Mouse (Mus musculus): ENCODE results near the gene Fmo5.

DNA sequence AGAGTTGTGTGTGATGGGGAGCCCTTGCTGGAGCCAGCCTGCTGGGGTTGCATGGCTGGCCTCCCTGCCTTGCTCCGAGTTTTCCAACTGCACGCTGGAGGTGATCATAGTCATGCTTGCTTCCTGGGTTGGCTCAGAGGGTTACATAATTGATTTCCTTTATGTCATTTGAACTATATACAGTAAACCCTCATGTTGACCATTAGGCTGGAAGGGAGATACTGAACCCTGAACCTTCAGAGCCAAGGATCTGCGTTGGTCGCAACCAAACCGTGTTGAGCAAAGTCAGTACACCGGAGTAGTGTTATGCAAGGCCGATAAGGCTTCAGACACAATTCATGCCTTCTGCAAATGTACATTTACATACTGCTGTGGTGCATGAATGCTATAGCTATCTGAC, 711 bp upstream of the Fmo5 start:
- TF ChIP-seq CTCF (IDR thresholded peaks at IDR 0.05; ENCODE audit: low read depth), result no peak
- TF ChIP-seq EP300 (IDR thresholded peaks at IDR 0.05; ENCODE audit: low read depth), result no peak

All from liver, postnatal 0 days (tissue).